Mouse (Mus musculus) thymus, adult 2 months (tissue): ENCODE results near the gene Gm11541.

ENCODE experiments used
- CTCF ChIP-seq: fragments of 200-500 bp; IDR thresholded peaks from 2 replicates; pipeline ENCODE4 v1.5.1; 2012; ENCODE audit warnings: mild to moderate bottlenecking, control low read depth, low read length, moderate library complexity, borderline replicate concordance; ENCODE audit not compliant: control insufficient read depth, poor library complexity, insufficient read depth; ENCODE audit errors: extremely low read depth
- POLR2A ChIP-seq: fragments of 200-500 bp; IDR thresholded peaks from 2 replicates; pipeline ENCODE4 v1.6.1; 2012; ENCODE audit warnings: mild to moderate bottlenecking, low read length, control low read depth, moderate library complexity; ENCODE audit not compliant: control insufficient read depth, poor library complexity, insufficient read depth; ENCODE audit errors: extremely low read depth

- TF ChIP-seq CTCF, result no peak
- no peak for TF ChIP-seq POLR2A
Measured at GRCm38 (mm10) chr11:94695508-94695907, 8.8 kb downstream of the Gm11541 start.
